Mouse (Mus musculus) liver, embryonic 14.5 days (tissue): ENCODE measurements around the gene Art1.

Experiments
- CTCF ChIP-seq: IDR thresholded peaks from 2 replicates; pipeline ENCODE4 v1.5.1; 2016; ENCODE audit warnings: antibody characterized with exemption, low read depth, control low read depth
- EP300 ChIP-seq: IDR thresholded peaks from 2 replicates; pipeline ENCODE4 v1.6.1; 2016; ENCODE audit warnings: antibody characterized with exemption, low read depth

DNA sequence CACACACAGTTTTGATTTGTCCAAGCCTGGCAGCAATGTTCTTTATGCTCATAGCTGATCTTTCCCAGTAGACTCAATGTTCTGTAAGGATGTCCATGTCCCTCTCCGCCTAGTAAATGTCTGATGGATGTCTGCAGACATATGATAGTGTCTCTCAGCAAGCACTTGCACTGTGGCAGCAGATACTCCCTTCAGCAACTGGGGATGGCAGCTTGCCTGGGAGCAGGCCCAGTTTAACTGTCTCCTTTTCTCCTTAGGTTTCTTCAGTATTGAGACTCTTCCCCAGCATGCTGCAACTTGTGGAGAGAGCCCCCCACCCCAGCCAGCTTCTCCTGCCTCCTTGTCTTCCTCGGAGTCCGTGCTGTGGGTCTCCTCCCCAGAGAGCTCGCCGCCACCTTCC is 19.8 kb upstream of the Art1 start:
- no peak for TF ChIP-seq CTCF
- TF ChIP-seq EP300, result no peak
